Mouse (Mus musculus) stomach, postnatal 0 days (tissue): ENCODE measurements around the gene Zbtb39. TPM values are rescaled to one million over a fixed set of nuclear protein-coding genes. Genes with fewer than 3 reads are reported as not detected.
A peak's percentile ranks its signal among the peaks of the same experiment; 100 is the strongest.

Experiments used
- ATAC-seq: fragments of 200-750 bp; cut with Nextera tagmentation; 2 replicates; pipeline ENCODE4 v1.8.0; 2017; ENCODE audit not compliant: low FRiP score, low TSS enrichment
- DNase-seq: peaks from one replicate; pipeline ENCODE4 v3.0.0-alpha.2; 2016; ENCODE audit warnings: low spot score
- H3K27ac ChIP-seq: fragments of 300-500 bp; sonication (generic); replicated peaks from 2 replicates; pipeline ENCODE4 v1.5.1; 2014; ENCODE audit warnings: mild to moderate bottlenecking, control low read depth
- H3K27me3 ChIP-seq: fragments of 300-500 bp; sonication (generic); 2 replicates; pipeline ENCODE4 v1.6.1; 2014; ENCODE audit warnings: low read length; ENCODE audit not compliant: control insufficient read depth, insufficient read depth
- H3K36me3 ChIP-seq: fragments of 300-500 bp; sonication (generic); 2 replicates; pipeline ENCODE4 v1.6.1; 2014; ENCODE audit warnings: low read length, mixed read lengths; ENCODE audit not compliant: control insufficient read depth, insufficient read depth
- H3K4me1 ChIP-seq: fragments of 300-500 bp; sonication (generic); replicated peaks from 2 replicates; pipeline ENCODE4 v1.6.1; 2014; ENCODE audit warnings: antibody characterized with exemption; ENCODE audit not compliant: control insufficient read depth, insufficient read depth
- H3K4me2 ChIP-seq: fragments of 300-500 bp; sonication (generic); replicated peaks from 2 replicates; pipeline ENCODE4 v1.6.1; 2014; ENCODE audit warnings: low read depth, mild to moderate bottlenecking, control low read depth, moderate library complexity
- H3K4me3 ChIP-seq: fragments of 300-500 bp; sonication (generic); 2 replicates; pipeline ENCODE4 v1.5.1; 2014; ENCODE audit warnings: low read depth, low read length, control low read depth
- H3K9ac ChIP-seq: fragments of 300-500 bp; sonication (generic); 2 replicates; pipeline ENCODE4 v1.6.1; 2014; ENCODE audit warnings: mild to moderate bottlenecking, low read length, control low read depth, mixed read lengths
- H3K9me3 ChIP-seq: fragments of 300-500 bp; sonication (generic); 2 replicates; pipeline ENCODE4 v1.6.1; 2016; ENCODE audit warnings: low read length; ENCODE audit not compliant: control insufficient read depth
- CTCF ChIP-seq: IDR thresholded peaks from 2 replicates; pipeline ENCODE4 v1.5.1; 2016; ENCODE audit warnings: antibody characterized with exemption, low read depth, mild to moderate bottlenecking, moderate library complexity
- EP300 ChIP-seq: optimal IDR thresholded peaks from 2 replicates; pipeline ENCODE3; 2016; ENCODE audit warnings: antibody characterized with exemption
- WGBS: fragments of 180-500 bp; shearing (Covaris S2); extraction: QIAGEN DNeasy Blood & Tissue Kit; methylation state at CpG from one replicate; pipeline ENCODE4 v1.1.7; 2014; 5-methylcytosine and 5-hydroxymethylcytosine counted together
- polyA plus RNA-seq: library from polyadenylated mRNA; unstranded; fragments of >200 nt; fragmentation: Nextera tagmentation; extraction: Ambion mirVana; gene quantifications from 2 replicates; pipeline ENCODE4 v1.2.1, GENCODE M21; 2015

Gene Zbtb39
- polyA plus RNA-seq, 1 experiment from 2014 or later: 1.4 TPM

- H3K4me3 ChIP-seq: no peak overlapping the region
- H3K9me3 ChIP-seq: no peaks in the 10 kb centered on the region
- no peaks in the 10 kb centered on the region for H3K27me3 ChIP-seq
- ATAC-seq (no peak), DNase-seq (no peak)
- TF ChIP-seq CTCF (no peak), EP300 (no peak)
- no peaks in the 10 kb centered on the region for H3K4me1 ChIP-seq
- no peak overlapping the region for H3K4me2 ChIP-seq
- H3K36me3 ChIP-seq: no peaks in the 10 kb centered on the region
- H3K9ac ChIP-seq: no peak overlapping the region
- H3K27ac ChIP-seq: no peak overlapping the region
- 40% methylated on average over 9 of the region's 9 CpGs for WGBS
These were observed 8.4 kb upstream of the Zbtb39 start for GRCm38 (mm10) chr10:127730933-127731310.

DNA sequence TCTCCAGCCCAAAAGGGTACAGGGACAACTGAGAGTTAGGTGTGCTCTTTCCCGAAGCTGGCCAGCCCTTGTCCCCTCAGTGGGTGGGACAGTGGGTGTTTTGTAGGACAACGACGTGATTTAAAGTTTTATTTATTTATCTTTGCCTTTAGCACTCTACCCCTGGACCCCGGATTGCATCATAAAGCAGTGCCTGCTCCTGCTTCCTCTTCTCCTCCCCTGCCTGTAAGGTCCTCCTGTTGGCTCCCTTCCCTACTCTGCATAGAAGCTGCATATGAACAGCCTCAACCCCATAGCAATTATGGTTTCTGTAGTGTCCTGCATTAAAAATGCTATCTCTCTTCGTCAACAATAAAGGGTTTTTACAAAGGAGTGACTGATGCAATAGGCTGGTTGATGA is 7.9 kb upstream of the Zbtb39 start:
- no peaks in the 10 kb centered on the region for H3K36me3 ChIP-seq
- no peaks in the 10 kb centered on the region for H3K4me1 ChIP-seq
- no peak for TF ChIP-seq EP300
- TF ChIP-seq CTCF: no peak
- H3K27ac ChIP-seq: no peak overlapping the region
- no peaks in the 10 kb centered on the region for H3K27me3 ChIP-seq
- no peaks in the 10 kb centered on the region for H3K9me3 ChIP-seq
- WGBS: 26% methylated on average over 5 of the region's 5 CpGs
- H3K4me2 ChIP-seq: no peak overlapping the region
- DNase-seq (no peak), ATAC-seq (no peak)
- no peak overlapping the region for H3K4me3 ChIP-seq
- no peak overlapping the region for H3K9ac ChIP-seq

GRCm38 (mm10) chr10:127734434-127734833 is 4.9 kb upstream of the Zbtb39 start:
- TF ChIP-seq CTCF (peak; percentile 83), EP300 (no peak)
- no peaks in the 10 kb centered on the region for H3K4me1 ChIP-seq
- H3K4me2 ChIP-seq: no peak overlapping the region
- H3K9ac ChIP-seq: no peak overlapping the region
- DNase-seq (no peak), ATAC-seq (no peak)
- H3K27me3 ChIP-seq: no peaks in the 10 kb centered on the region
- no peaks in the 10 kb centered on the region for H3K36me3 ChIP-seq
- 27% methylated on average over 5 of the region's 5 CpGs for WGBS
- no peak overlapping the region for H3K4me3 ChIP-seq
- H3K27ac ChIP-seq: no peak overlapping the region
- H3K9me3 ChIP-seq: no peaks in the 10 kb centered on the region

GRCm38 (mm10) chr10:127736266-127736665 is 3.1 kb upstream of the Zbtb39 start:
- TF ChIP-seq EP300 (no peak), CTCF (no peak)
- Histone ChIP-seq H3K27me3 (no peaks in the 10 kb centered on the region), H3K27ac (no peak overlapping the region), H3K4me3 (no peak overlapping the region), H3K4me1 (no peaks in the 10 kb centered on the region), H3K9me3 (no peaks in the 10 kb centered on the region), H3K36me3 (no peaks in the 10 kb centered on the region), H3K9ac (no peak overlapping the region), H3K4me2 (no peak overlapping the region)
- no peak for DNase-seq
- WGBS: 52% methylated on average over 2 of the region's 2 CpGs
- ATAC-seq: no peak

- H3K27me3 ChIP-seq: no peaks in the 10 kb centered on the region
- TF ChIP-seq CTCF (no peak), EP300 (no peak)
- H3K9me3 ChIP-seq: no peaks in the 10 kb centered on the region
- no peaks in the 10 kb centered on the region for H3K4me1 ChIP-seq
- ATAC-seq (no peak), DNase-seq (no peak)
- H3K9ac ChIP-seq: no peak overlapping the region
- H3K4me3 ChIP-seq: no peak overlapping the region
- H3K4me2 ChIP-seq: no peak overlapping the region
- no peak overlapping the region for H3K27ac ChIP-seq
- 62% methylated on average over 4 of the region's 4 CpGs for WGBS
- no peaks in the 10 kb centered on the region for H3K36me3 ChIP-seq
These were observed 2.4 kb upstream of the Zbtb39 start for GRCm38 (mm10) chr10:127736916-127737315.

GRCm38 (mm10) chr10:127737552-127737951 is 1.8 kb upstream of the Zbtb39 start:
- Histone ChIP-seq H3K9ac (no peak overlapping the region), H3K27ac (no peak overlapping the region), H3K4me1 (no peaks in the 10 kb centered on the region), H3K36me3 (no peaks in the 10 kb centered on the region; the same call in 1 of the 2 replicates), H3K4me2 (no peak overlapping the region), H3K4me3 (no peak overlapping the region), H3K27me3 (no peaks in the 10 kb centered on the region), H3K9me3 (no peaks in the 10 kb centered on the region)
- TF ChIP-seq CTCF (no peak), EP300 (no peak)
- 30% methylated on average over 2 of the region's 2 CpGs for WGBS
- DNase-seq (no peak), ATAC-seq (no peak)
